Mouse (Mus musculus) hindbrain, embryonic 10.5 days (tissue): Measurements from ENCODE around the gene Tor2a. TPM values are rescaled to one million over a fixed set of nuclear protein-coding genes. Genes with fewer than 3 reads are reported as not detected.

Experiments
- DNase-seq: peaks from one replicate; pipeline ENCODE4 v3.0.0-alpha.2; 2017; ENCODE audit warnings: low spot score
- H3K27ac ChIP-seq: fragments of 300-500 bp; sonication (generic); 2 replicates; pipeline ENCODE4 v1.5.1; 2016; ENCODE audit warnings: mild to moderate bottlenecking, moderate library complexity
- H3K27me3 ChIP-seq: fragments of 300-500 bp; sonication (generic); 2 replicates; pipeline ENCODE4 v1.6.1; 2016; ENCODE audit warnings: mild to moderate bottlenecking; ENCODE audit not compliant: poor library complexity, insufficient read depth, severe bottlenecking
- H3K36me3 ChIP-seq: fragments of 300-500 bp; sonication (generic); 2 replicates; pipeline ENCODE4 v1.6.1; 2016; ENCODE audit warnings: mild to moderate bottlenecking, moderate library complexity
- H3K4me1 ChIP-seq: fragments of 300-500 bp; sonication (generic); replicated peaks from 2 replicates; pipeline ENCODE4 v1.6.1; 2016; ENCODE audit warnings: mild to moderate bottlenecking
- H3K4me3 ChIP-seq: fragments of 300-500 bp; sonication (generic); 2 replicates; pipeline ENCODE4 v1.5.1; 2016; ENCODE audit warnings: mild to moderate bottlenecking, moderate library complexity
- H3K9me3 ChIP-seq: fragments of 300-500 bp; sonication (generic); 2 replicates; pipeline ENCODE4 v1.6.1; 2016; ENCODE audit warnings: mild to moderate bottlenecking, moderate library complexity
- WGBS: fragments of 180-500 bp; shearing (Covaris S2); methylation state at CpG from one replicate; pipeline ENCODE4 v1.1.7; 2016; 5-methylcytosine and 5-hydroxymethylcytosine counted together
- polyA plus RNA-seq: library from polyadenylated mRNA; unstranded; fragments of >200 nt; fragmentation: Nextera tagmentation; extraction: Ambion mirVana; gene quantifications from 2 replicates; pipeline ENCODE4 v1.2.1, GENCODE M21; 2016

Tor2a gene
- polyA plus RNA-seq, 1 experiment from 2014 or later, result 61.6 TPM

GRCm38 (mm10) chr2:32752181-32752580 lies 4.9 kb upstream of the Tor2a start:
- Histone ChIP-seq H3K27ac (peak overlapping the region; percentile 83), H3K9me3 (no peaks in the 10 kb centered on the region), H3K27me3 (peaks cover 21% of the 10 kb centered on the region; the same call in 1 of the 2 replicates), H3K36me3 (peaks cover 51% of the 10 kb centered on the region), H3K4me1 (peaks cover 40% of the 10 kb centered on the region), H3K4me3 (peak overlapping the region; percentile 53)
- no peak for DNase-seq
- WGBS, result 66% methylated on average over 10 of the region's 10 CpGs

DNA sequence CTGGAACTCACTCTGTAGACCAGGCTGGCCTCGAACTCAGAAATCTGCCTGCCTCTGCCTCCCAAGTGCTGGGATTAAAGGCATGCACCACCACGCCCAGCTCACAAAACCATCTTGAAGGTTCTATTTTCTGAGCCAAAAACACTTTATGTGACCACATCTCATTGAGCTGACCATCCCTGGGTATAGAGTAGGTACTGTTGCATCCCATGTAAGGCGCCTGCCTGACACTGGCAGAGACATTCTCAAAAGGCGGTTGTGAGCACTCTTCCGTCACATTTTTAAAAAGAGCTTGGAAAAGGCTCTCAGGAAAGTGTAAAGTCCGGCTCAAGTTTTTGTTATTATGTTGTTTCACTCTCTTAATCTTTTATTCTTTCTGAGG lies 369 bp upstream of the Tor2a start:
- Histone ChIP-seq H3K9me3 (no peaks in the 10 kb centered on the region), H3K36me3 (peaks cover 49% of the 10 kb centered on the region), H3K27ac (no peak overlapping the region), H3K4me1 (peaks cover 34% of the 10 kb centered on the region), H3K27me3 (peaks cover 21% of the 10 kb centered on the region; the same call in 1 of the 2 replicates), H3K4me3 (peak overlapping the region; percentile 79)
- WGBS, result 33% methylated on average over 6 of the region's 6 CpGs
- no peak for DNase-seq

DNA sequence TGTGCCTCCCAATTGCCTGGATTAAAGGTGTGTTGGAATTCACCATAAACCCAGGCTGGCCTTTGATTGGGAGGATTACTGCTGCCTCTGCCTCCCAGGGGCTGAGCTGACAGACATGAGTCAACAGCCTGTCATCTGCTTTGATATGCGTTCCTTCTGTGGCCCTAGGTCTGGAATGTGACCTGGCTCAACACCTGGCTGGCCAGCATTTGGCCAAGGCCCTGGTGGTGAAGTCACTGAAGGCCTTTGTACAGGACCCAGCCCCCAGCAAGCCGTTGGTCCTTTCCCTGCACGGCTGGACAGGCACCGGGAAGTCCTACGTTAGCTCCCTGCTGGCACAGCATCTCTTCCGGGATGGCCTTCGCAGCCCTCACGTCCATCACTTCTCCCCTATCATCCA lies 1.5 kb downstream of the Tor2a start:
- peaks cover 57% of the 10 kb centered on the region for H3K36me3 ChIP-seq
- no peak overlapping the region for H3K27ac ChIP-seq
- 72% methylated on average over 8 of the region's 8 CpGs for WGBS
- no peak for DNase-seq
- H3K27me3 ChIP-seq, result peaks cover 10% of the 10 kb centered on the region; the same call in 1 of the 2 replicates
- H3K4me3 ChIP-seq, result no peak overlapping the region
- H3K4me1 ChIP-seq, result peaks cover 20% of the 10 kb centered on the region
- H3K9me3 ChIP-seq, result no peaks in the 10 kb centered on the region

DNA sequence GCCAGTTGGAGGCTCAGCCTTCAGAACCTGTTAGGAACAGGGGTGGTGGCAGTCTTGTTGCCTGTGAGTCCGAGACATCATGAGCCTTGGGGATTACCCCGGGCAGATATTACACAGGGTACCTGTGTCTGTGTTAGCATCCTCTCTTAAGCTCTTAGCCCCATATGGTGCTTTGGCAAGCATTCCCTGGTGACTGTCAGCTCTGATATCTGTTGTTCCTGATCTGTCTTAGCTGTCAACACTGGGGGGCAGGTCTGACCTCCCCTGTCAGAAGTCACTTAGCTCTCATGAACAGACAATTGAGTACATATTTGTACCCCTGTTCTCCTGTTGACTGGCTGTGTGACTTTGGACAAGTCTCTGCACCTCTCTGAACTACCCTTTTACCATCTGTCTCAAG lies 2.0 kb downstream of the Tor2a start:
- no peaks in the 10 kb centered on the region for H3K9me3 ChIP-seq
- H3K4me3 ChIP-seq, result no peak overlapping the region
- peaks cover 54% of the 10 kb centered on the region for H3K36me3 ChIP-seq
- DNase-seq, result no peak
- 84% methylated on average over 2 of the region's 2 CpGs for WGBS
- no peak overlapping the region for H3K27ac ChIP-seq
- H3K4me1 ChIP-seq, result peaks cover 20% of the 10 kb centered on the region
- H3K27me3 ChIP-seq, result peaks cover 10% of the 10 kb centered on the region; the same call in 1 of the 2 replicates

- peaks cover 42% of the 10 kb centered on the region for H3K36me3 ChIP-seq
- no peaks in the 10 kb centered on the region for H3K9me3 ChIP-seq
Measured at GRCm38 (mm10) chr2:32761361-32761760, 4.3 kb downstream of the Tor2a start.

GRCm38 (mm10) chr2:32761859-32762258 lies 4.8 kb downstream of the Tor2a start:
- H3K9me3 ChIP-seq, result no peaks in the 10 kb centered on the region
- H3K4me3 ChIP-seq, result no peak overlapping the region
- DNase-seq, result no peak
- WGBS, result 97% methylated on average over 4 of the region's 4 CpGs
- H3K36me3 ChIP-seq, result peaks cover 42% of the 10 kb centered on the region
- H3K27me3 ChIP-seq, result no peaks in the 10 kb centered on the region
- no peak overlapping the region for H3K27ac ChIP-seq
- H3K4me1 ChIP-seq, result peaks cover 22% of the 10 kb centered on the region

More at GRCm38 (mm10) chr2:32761361-32761760, 4.3 kb downstream of the Tor2a start:
- peaks cover 20% of the 10 kb centered on the region for H3K4me1 ChIP-seq
- no peaks in the 10 kb centered on the region for H3K27me3 ChIP-seq
- whole genome bisulfite sequencing, result 90% methylated on average over 14 of the region's 14 CpGs
- H3K4me3 ChIP-seq, result no peak overlapping the region
- no peak for DNase-seq
- no peak overlapping the region for H3K27ac ChIP-seq

GRCm38 (mm10) chr2:32763353-32763752 lies 6.3 kb downstream of the Tor2a start:
- Histone ChIP-seq H3K27ac (no peak overlapping the region), H3K36me3 (peaks cover 42% of the 10 kb centered on the region), H3K4me3 (no peak overlapping the region), H3K27me3 (no peaks in the 10 kb centered on the region; the same call in 1 of the 2 replicates), H3K9me3 (no peaks in the 10 kb centered on the region), H3K4me1 (peaks cover 28% of the 10 kb centered on the region)
- no peak for DNase-seq
- 85% methylated on average over 3 of the region's 3 CpGs for WGBS

DNA sequence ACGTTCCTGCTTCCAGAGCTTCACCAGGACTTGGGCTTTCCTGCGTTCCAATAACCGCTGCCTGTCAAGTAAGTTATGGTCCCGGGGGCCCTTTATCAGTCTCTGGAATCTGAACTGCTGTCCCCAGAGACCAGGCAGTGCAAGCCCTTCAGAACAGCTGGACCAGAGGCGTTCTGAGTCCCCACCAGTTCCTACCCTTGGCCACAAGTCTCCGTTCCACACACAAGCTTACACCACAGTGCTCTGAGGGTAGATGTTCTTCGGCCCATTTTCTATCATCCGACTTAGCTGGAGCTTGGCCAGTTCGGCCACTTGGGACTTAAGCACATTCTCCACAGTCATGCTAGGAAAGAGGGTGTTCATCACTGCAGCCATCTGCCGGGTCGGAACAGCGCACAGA lies 10.2 kb downstream of the Tor2a start:
- DNase-seq, result no peak
- H3K27me3 ChIP-seq, result no peaks in the 10 kb centered on the region; the same call in 1 of the 2 replicates
- H3K27ac ChIP-seq, result 0 out of 2 replicates have a peak overlapping the region, but pooled peaks have one; percentile 23
- WGBS, result 76% methylated on average over 12 of the region's 12 CpGs
- H3K4me1 ChIP-seq, result peaks cover 54% of the 10 kb centered on the region
- H3K9me3 ChIP-seq, result no peaks in the 10 kb centered on the region
- H3K4me3 ChIP-seq, result no peak overlapping the region; the same call in 1 of the 2 replicates
- peaks cover 13% of the 10 kb centered on the region for H3K36me3 ChIP-seq

- no peaks in the 10 kb centered on the region for H3K36me3 ChIP-seq
- H3K27ac ChIP-seq, result peak overlapping the region; percentile 9; the same call in 1 of the 2 replicates
- no peak for DNase-seq
- peaks cover 54% of the 10 kb centered on the region for H3K4me1 ChIP-seq
- no peaks in the 10 kb centered on the region for H3K9me3 ChIP-seq
- H3K27me3 ChIP-seq, result peaks cover 2% of the 10 kb centered on the region
- 55% methylated on average over 19 of the region's 19 CpGs for WGBS
- no peak overlapping the region for H3K4me3 ChIP-seq
Measured at GRCm38 (mm10) chr2:32768661-32769285, 11.7 kb downstream of the Tor2a start.

- peak overlapping the region; percentile 50; the same call in 1 of the 2 replicates for H3K27ac ChIP-seq
Measured at GRCm38 (mm10) chr2:32769327-32770085, 12.5 kb downstream of the Tor2a start.

GRCm38 (mm10) chr2:32771886-32772285 lies 14.9 kb downstream of the Tor2a start:
- Histone ChIP-seq H3K4me1 (peaks cover 71% of the 10 kb centered on the region), H3K36me3 (no peaks in the 10 kb centered on the region), H3K9me3 (no peaks in the 10 kb centered on the region), H3K27me3 (peaks cover 14% of the 10 kb centered on the region), H3K4me3 (no peak overlapping the region), H3K27ac (peak overlapping the region; percentile 1; the same call in 1 of the 2 replicates)
- no peak for DNase-seq
- WGBS, result 24% methylated on average over 12 of the region's 12 CpGs

More at GRCm38 (mm10) chr2:32769327-32770085, 12.5 kb downstream of the Tor2a start:
- Histone ChIP-seq H3K4me3 (no peak overlapping the region), H3K4me1 (peaks cover 54% of the 10 kb centered on the region), H3K27me3 (peaks cover 5% of the 10 kb centered on the region), H3K9me3 (no peaks in the 10 kb centered on the region), H3K36me3 (no peaks in the 10 kb centered on the region)
- WGBS, result 65% methylated on average over 5 of the region's 5 CpGs
- DNase-seq, result no peak

- no peak overlapping the region for H3K4me3 ChIP-seq
- no peak overlapping the region for H3K27ac ChIP-seq
- no peaks in the 10 kb centered on the region for H3K9me3 ChIP-seq
- peaks cover 63% of the 10 kb centered on the region for H3K4me1 ChIP-seq
- DNase-seq, result no peak
- 85% methylated on average over 8 of the region's 8 CpGs for WGBS
- peaks cover 20% of the 10 kb centered on the region for H3K27me3 ChIP-seq
- H3K36me3 ChIP-seq, result no peaks in the 10 kb centered on the region
Measured at GRCm38 (mm10) chr2:32772626-32773279, 15.7 kb downstream of the Tor2a start.
